Mouse (Mus musculus): ENCODE measurements at regions not wholly inside any gene's neighbourhood (a gene's known extent, or its start where the extent isn't known, plus 50 kb on each side); places are given as distances from the start of the nearest gene placed in this dataset.
"Not testable (repeated sequence)": the region's sequence is repeated elsewhere in the genome, so short reads cannot be mapped to it uniquely, and the experiment has no call there.

- not testable (repeated sequence) for H3K4me2 ChIP-seq (ENCODE audit: low read depth, severe bottlenecking); ATAC-seq (ENCODE audit: insufficient number of reproducible peaks, low FRiP score, low TSS enrichment, low read depth); H3K27me3 ChIP-seq (ENCODE audit: control insufficient read depth, insufficient read depth, low read length); H3K9me3 ChIP-seq (ENCODE audit: control insufficient read depth, low read length); H3K4me3 ChIP-seq (ENCODE audit: low read depth, low read length); DNase-seq (ENCODE audit: low spot score); H3K9ac ChIP-seq (ENCODE audit: low read length); H3K4me1 ChIP-seq (ENCODE audit: control insufficient read depth, insufficient read depth, low read length); H3K36me3 ChIP-seq (ENCODE audit: control insufficient read depth, insufficient read depth, low read length); H3K27ac ChIP-seq (replicated peaks; ENCODE audit: low read depth, low read length)
- WGBS: 98% methylated on average over 13 of the region's 15 CpGs
Measured at GRCm38 (mm10) chr17:27289804-27290203, 85.5 kb upstream of the Lemd2 start.

GRCm38 (mm10) chr17:27287986-27288385 lies 83.7 kb upstream of the Lemd2 start:
- H3K36me3 ChIP-seq (ENCODE audit: control insufficient read depth, insufficient read depth, low read length); ATAC-seq (ENCODE audit: insufficient number of reproducible peaks, low FRiP score, low TSS enrichment, low read depth); H3K9me3 ChIP-seq (ENCODE audit: control insufficient read depth, low read length); H3K4me1 ChIP-seq (ENCODE audit: control insufficient read depth, insufficient read depth, low read length); H3K4me3 ChIP-seq (ENCODE audit: low read depth, low read length); H3K27ac ChIP-seq (replicated peaks; ENCODE audit: low read depth, low read length); H3K9ac ChIP-seq (ENCODE audit: low read length); H3K27me3 ChIP-seq (ENCODE audit: control insufficient read depth, insufficient read depth, low read length); H3K4me2 ChIP-seq (ENCODE audit: low read depth, severe bottlenecking); DNase-seq (ENCODE audit: low spot score): not testable (repeated sequence)
- 96% methylated on average over 9 of the region's 10 CpGs for WGBS

- no peak overlapping the region for H3K9ac ChIP-seq (ENCODE audit: low read length)
- 80% methylated on average over 9 of the region's 9 CpGs for WGBS
- no peaks in the 10 kb centered on the region for H3K4me1 ChIP-seq (ENCODE audit: control insufficient read depth, insufficient read depth, low read length)
- H3K36me3 ChIP-seq (ENCODE audit: control insufficient read depth, insufficient read depth, low read length): no peaks in the 10 kb centered on the region
- no peak overlapping the region for H3K27ac ChIP-seq (replicated peaks; ENCODE audit: low read depth, low read length)
- DNase-seq (ENCODE audit: low spot score): no peak
- no peaks in the 10 kb centered on the region for H3K27me3 ChIP-seq (ENCODE audit: control insufficient read depth, insufficient read depth, low read length)
- ATAC-seq (ENCODE audit: insufficient number of reproducible peaks, low FRiP score, low TSS enrichment, low read depth): no peak
- no peak overlapping the region for H3K4me2 ChIP-seq (ENCODE audit: low read depth, severe bottlenecking)
- no peaks in the 10 kb centered on the region for H3K9me3 ChIP-seq (ENCODE audit: control insufficient read depth, low read length)
- H3K4me3 ChIP-seq (ENCODE audit: low read depth, low read length): no peak overlapping the region
Measured at GRCm38 (mm10) chr17:27281241-27281640, 77.0 kb upstream of the Lemd2 start.

DNA sequence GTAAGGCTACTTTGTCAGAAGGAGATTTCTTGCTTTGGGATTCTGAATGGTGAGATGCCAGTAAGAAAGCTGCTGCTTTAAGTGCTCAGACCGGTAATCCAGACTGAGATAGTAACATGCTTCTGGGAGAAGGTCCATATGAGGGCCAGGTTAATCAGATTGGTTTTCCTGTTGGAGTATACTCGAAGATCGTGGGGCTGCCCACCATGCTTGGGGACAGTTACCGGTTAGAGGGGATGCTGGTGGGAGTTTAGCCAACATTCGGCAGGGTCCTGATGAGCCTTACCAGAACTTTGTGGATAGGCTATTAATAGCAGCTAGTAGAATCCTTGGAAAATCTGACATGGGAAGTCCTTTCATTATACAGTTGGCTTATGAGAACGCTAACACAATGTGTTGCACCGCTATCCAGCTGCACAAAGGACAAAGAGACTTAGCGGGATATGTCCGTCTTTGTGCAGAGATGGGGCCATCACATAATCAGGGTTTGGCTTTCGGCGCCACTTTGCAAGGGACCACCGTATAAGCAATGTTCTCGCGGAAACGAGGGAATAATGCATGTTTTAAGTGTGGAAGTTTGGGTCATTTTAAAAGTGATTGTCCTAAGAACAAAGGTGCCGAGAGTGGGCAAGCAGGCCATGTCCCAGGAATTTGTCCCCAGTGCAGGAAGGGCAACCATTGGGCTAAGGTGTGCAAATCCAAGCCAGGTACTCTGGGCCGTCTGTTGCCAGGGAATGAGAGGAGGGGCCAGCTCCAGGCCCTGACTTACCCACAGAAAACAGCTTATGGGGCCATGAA lies 75.4 kb upstream of the Lemd2 start:
- H3K27ac ChIP-seq (replicated peaks; ENCODE audit: low read depth, low read length); H3K36me3 ChIP-seq (ENCODE audit: control insufficient read depth, insufficient read depth, low read length); H3K27me3 ChIP-seq (ENCODE audit: control insufficient read depth, insufficient read depth, low read length); H3K4me3 ChIP-seq (ENCODE audit: low read depth, low read length); H3K4me1 ChIP-seq (ENCODE audit: control insufficient read depth, insufficient read depth, low read length); DNase-seq (ENCODE audit: low spot score); H3K4me2 ChIP-seq (ENCODE audit: low read depth, severe bottlenecking); ATAC-seq (ENCODE audit: insufficient number of reproducible peaks, low FRiP score, low TSS enrichment, low read depth); H3K9me3 ChIP-seq (ENCODE audit: control insufficient read depth, low read length); H3K9ac ChIP-seq (ENCODE audit: low read length): not testable (repeated sequence)
- WGBS: 92% methylated on average over 17 of the region's 17 CpGs

DNA sequence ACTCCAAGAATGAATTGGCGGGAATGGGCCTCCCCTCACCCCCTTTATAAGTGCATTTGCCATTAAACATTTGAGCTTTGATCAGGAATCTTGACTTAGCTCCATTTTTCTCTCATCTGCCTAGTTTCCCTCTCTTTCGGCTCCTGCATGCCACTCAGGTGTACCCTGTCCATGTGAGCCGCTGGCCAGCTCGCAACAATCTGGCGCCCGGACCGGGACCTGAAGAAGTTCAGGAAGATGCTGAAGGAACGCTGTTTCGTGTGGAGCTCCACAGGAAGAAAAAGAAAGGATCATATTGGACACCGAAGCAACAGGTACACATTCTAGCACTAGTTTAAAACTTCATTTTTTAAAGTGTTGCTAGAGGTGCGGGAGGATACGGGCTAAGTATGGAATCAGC lies 73.5 kb upstream of the Lemd2 start:
- not testable (repeated sequence) for H3K4me1 ChIP-seq (ENCODE audit: control insufficient read depth, insufficient read depth, low read length); ATAC-seq (ENCODE audit: insufficient number of reproducible peaks, low FRiP score, low TSS enrichment, low read depth); H3K4me2 ChIP-seq (ENCODE audit: low read depth, severe bottlenecking); DNase-seq (ENCODE audit: low spot score); H3K4me3 ChIP-seq (ENCODE audit: low read depth, low read length); H3K9me3 ChIP-seq (ENCODE audit: control insufficient read depth, low read length); H3K9ac ChIP-seq (ENCODE audit: low read length); H3K27me3 ChIP-seq (ENCODE audit: control insufficient read depth, insufficient read depth, low read length); H3K36me3 ChIP-seq (ENCODE audit: control insufficient read depth, insufficient read depth, low read length); H3K27ac ChIP-seq (replicated peaks; ENCODE audit: low read depth, low read length)
- 95% methylated on average over 12 of the region's 12 CpGs for WGBS

DNA sequence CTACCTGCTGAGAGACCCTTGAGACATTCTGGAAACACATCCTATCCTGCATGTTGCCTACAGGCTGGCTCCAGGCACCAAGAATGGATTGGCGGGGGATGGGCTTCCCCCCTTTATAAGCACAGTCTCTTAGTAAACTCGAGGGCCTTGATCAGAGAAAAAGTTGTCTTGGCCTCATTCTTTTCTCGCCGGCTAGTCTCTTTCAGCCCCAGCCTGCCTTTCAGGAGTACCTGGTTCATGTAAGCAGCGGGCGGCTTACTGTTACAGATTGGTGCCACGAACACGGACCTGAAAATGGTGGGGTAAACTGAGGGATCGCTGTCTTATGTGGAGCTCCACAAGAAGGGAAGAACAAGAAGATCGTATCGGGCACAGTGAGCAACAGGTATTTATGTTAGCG lies 67.5 kb upstream of the Lemd2 start:
- H3K27me3 ChIP-seq (ENCODE audit: control insufficient read depth, insufficient read depth, low read length); H3K4me2 ChIP-seq (ENCODE audit: low read depth, severe bottlenecking); H3K4me3 ChIP-seq (ENCODE audit: low read depth, low read length); H3K9me3 ChIP-seq (ENCODE audit: control insufficient read depth, low read length); H3K27ac ChIP-seq (replicated peaks; ENCODE audit: low read depth, low read length); ATAC-seq (ENCODE audit: insufficient number of reproducible peaks, low FRiP score, low TSS enrichment, low read depth); H3K9ac ChIP-seq (ENCODE audit: low read length); H3K4me1 ChIP-seq (ENCODE audit: control insufficient read depth, insufficient read depth, low read length); DNase-seq (ENCODE audit: low spot score); H3K36me3 ChIP-seq (ENCODE audit: control insufficient read depth, insufficient read depth, low read length): not testable (repeated sequence)
- 90% methylated on average over 12 of the region's 12 CpGs for WGBS

DNA sequence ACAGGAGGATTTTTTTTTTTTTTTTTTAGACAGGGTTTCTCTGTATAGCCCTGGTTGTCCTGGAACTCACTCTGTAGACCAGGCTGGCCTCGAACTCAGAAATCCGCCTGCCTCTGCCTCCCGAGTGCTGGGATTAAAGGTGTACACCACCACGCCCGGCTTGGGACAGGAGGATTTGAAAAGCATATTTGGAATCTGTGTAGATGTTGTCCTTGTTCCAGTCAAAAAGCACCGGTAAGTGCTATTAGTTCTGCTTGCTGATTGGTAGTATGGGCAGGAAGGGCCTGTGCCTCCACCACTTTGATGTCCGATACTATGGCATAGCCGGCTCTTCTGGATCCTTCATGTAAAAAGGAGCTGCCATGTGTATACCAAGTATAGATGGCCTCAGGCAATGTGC lies 66.5 kb upstream of the Lemd2 start:
- 92% methylated on average over 8 of the region's 8 CpGs for WGBS
- DNase-seq (ENCODE audit: low spot score); H3K4me1 ChIP-seq (ENCODE audit: control insufficient read depth, insufficient read depth, low read length); H3K4me2 ChIP-seq (ENCODE audit: low read depth, severe bottlenecking); H3K9ac ChIP-seq (ENCODE audit: low read length); ATAC-seq (ENCODE audit: insufficient number of reproducible peaks, low FRiP score, low TSS enrichment, low read depth); H3K36me3 ChIP-seq (ENCODE audit: control insufficient read depth, insufficient read depth, low read length); H3K27me3 ChIP-seq (ENCODE audit: control insufficient read depth, insufficient read depth, low read length); H3K4me3 ChIP-seq (ENCODE audit: low read depth, low read length); H3K27ac ChIP-seq (replicated peaks; ENCODE audit: low read depth, low read length); H3K9me3 ChIP-seq (ENCODE audit: control insufficient read depth, low read length): not testable (repeated sequence)

DNA sequence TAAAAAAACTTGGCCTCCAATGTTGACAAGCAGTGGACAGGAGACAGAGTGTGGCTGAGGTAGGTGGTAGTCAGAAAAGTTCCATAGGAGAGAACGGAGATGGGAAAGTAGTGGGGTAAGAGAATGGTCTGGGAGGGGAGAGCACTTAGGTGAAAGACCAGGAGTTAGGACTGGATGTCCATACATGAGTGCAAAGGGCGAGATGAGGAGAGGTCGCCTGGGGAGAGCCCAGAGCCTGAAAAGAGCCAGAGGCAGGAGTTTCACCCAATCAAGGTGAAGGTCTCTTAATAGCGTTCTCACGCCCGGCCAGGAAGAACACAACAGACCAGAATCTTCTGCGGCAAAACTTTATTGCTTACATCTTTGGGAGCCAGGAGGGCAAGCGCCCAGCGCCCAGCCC lies 60.3 kb upstream of the Lemd2 start:
- WGBS: 92% methylated on average over 7 of the region's 9 CpGs
- H3K36me3 ChIP-seq (ENCODE audit: control insufficient read depth, insufficient read depth, low read length); H3K27ac ChIP-seq (replicated peaks; ENCODE audit: low read depth, low read length); H3K9ac ChIP-seq (ENCODE audit: low read length); DNase-seq (ENCODE audit: low spot score); H3K4me1 ChIP-seq (ENCODE audit: control insufficient read depth, insufficient read depth, low read length); H3K27me3 ChIP-seq (ENCODE audit: control insufficient read depth, insufficient read depth, low read length); H3K4me3 ChIP-seq (ENCODE audit: low read depth, low read length); H3K4me2 ChIP-seq (ENCODE audit: low read depth, severe bottlenecking); ATAC-seq (ENCODE audit: insufficient number of reproducible peaks, low FRiP score, low TSS enrichment, low read depth); H3K9me3 ChIP-seq (ENCODE audit: control insufficient read depth, low read length): not testable (repeated sequence)

- 84% methylated on average over 4 of the region's 4 CpGs for WGBS
- no peaks in the 10 kb centered on the region for H3K27me3 ChIP-seq (ENCODE audit: control insufficient read depth, insufficient read depth, low read length)
- ATAC-seq (ENCODE audit: insufficient number of reproducible peaks, low FRiP score, low TSS enrichment, low read depth): no peak
- no peak overlapping the region for H3K4me2 ChIP-seq (ENCODE audit: low read depth, severe bottlenecking)
- no peaks in the 10 kb centered on the region for H3K4me1 ChIP-seq (ENCODE audit: control insufficient read depth, insufficient read depth, low read length)
- no peak overlapping the region for H3K4me3 ChIP-seq (ENCODE audit: low read depth, low read length)
- no peak overlapping the region for H3K9ac ChIP-seq (ENCODE audit: low read length)
- no peaks in the 10 kb centered on the region for H3K9me3 ChIP-seq (ENCODE audit: control insufficient read depth, low read length)
- H3K27ac ChIP-seq (replicated peaks; ENCODE audit: low read depth, low read length): no peak overlapping the region
- H3K36me3 ChIP-seq (ENCODE audit: control insufficient read depth, insufficient read depth, low read length): no peaks in the 10 kb centered on the region
- no peak for DNase-seq (ENCODE audit: low spot score)
Measured at GRCm38 (mm10) chr17:27262607-27263006, 58.3 kb upstream of the Lemd2 start.

Measured in limb, embryonic 11.5 days (tissue).